Mouse (Mus musculus) midbrain, embryonic 14.5 days (tissue): Measurements from ENCODE around the gene Plekha1. TPM values are rescaled to one million over a fixed set of nuclear protein-coding genes. Genes with fewer than 3 reads are reported as not detected.

ENCODE experiments used
- ATAC-seq: fragments of 200-750 bp; cut with Nextera tagmentation; 2 replicates; pipeline ENCODE4 v1.8.0; 2017; ENCODE audit warnings: moderate number of reproducible peaks, moderate library complexity; ENCODE audit not compliant: low FRiP score, low TSS enrichment
- DNase-seq: peaks from one replicate; pipeline ENCODE4 v3.0.0-alpha.2; 2015
- H3K27ac ChIP-seq: fragments of 300-500 bp; sonication (generic); replicated peaks from 2 replicates; pipeline ENCODE4 v1.5.1; 2014; ENCODE audit warnings: mild to moderate bottlenecking, low read depth, low read length, moderate library complexity
- H3K27me3 ChIP-seq: fragments of 300-500 bp; sonication (generic); 2 replicates; pipeline ENCODE4 v1.6.1; 2014; ENCODE audit warnings: low read length, control low read depth, mixed read lengths; ENCODE audit not compliant: control insufficient read depth, insufficient read depth
- H3K36me3 ChIP-seq: fragments of 300-500 bp; sonication (generic); 2 replicates; pipeline ENCODE4 v1.6.1; 2014; ENCODE audit warnings: low read length, control low read depth; ENCODE audit not compliant: control insufficient read depth, insufficient read depth
- H3K4me1 ChIP-seq: fragments of 300-500 bp; sonication (generic); 2 replicates; pipeline ENCODE4 v1.6.1; 2014; ENCODE audit warnings: mild to moderate bottlenecking, antibody characterized with exemption, low read length, control low read depth; ENCODE audit not compliant: control insufficient read depth, insufficient read depth
- H3K4me2 ChIP-seq: fragments of 300-500 bp; sonication (generic); 2 replicates; pipeline ENCODE4 v1.6.1; 2014; ENCODE audit warnings: mild to moderate bottlenecking, low read length, moderate library complexity
- H3K4me3 ChIP-seq: fragments of 300-500 bp; sonication (generic); replicated peaks from 2 replicates; pipeline ENCODE4 v1.5.1; 2014; ENCODE audit warnings: low read depth, low read length
- H3K9ac ChIP-seq: fragments of 300-500 bp; sonication (generic); replicated peaks from 2 replicates; pipeline ENCODE4 v1.6.1; 2014; ENCODE audit warnings: mild to moderate bottlenecking, low read length, moderate library complexity
- H3K9me3 ChIP-seq: fragments of 300-500 bp; sonication (generic); 2 replicates; pipeline ENCODE4 v1.6.1; 2016; ENCODE audit warnings: low read length, control low read depth, mixed read lengths; ENCODE audit not compliant: control insufficient read depth
- WGBS: fragments of 180-500 bp; shearing (Covaris S2); extraction: QIAGEN DNeasy Blood & Tissue Kit; methylation state at CpG from one replicate; pipeline ENCODE4 v1.1.7; 2014; 5-methylcytosine and 5-hydroxymethylcytosine counted together
- polyA plus RNA-seq: library from polyadenylated mRNA; unstranded; fragments of >200 nt; fragmentation: Nextera tagmentation; extraction: Ambion mirVana; gene quantifications from 2 replicates; pipeline ENCODE4 v1.2.1, GENCODE M21; 2014

Plekha1 gene
- polyA plus RNA-seq, 1 experiment from 2014 or later = 65.1 TPM

GRCm38 (mm10) chr7:130884161-130884560 is 18.6 kb downstream of the Plekha1 start:
- no peaks in the 10 kb centered on the region for H3K4me1 ChIP-seq
- 96% methylated on average over 2 of the region's 2 CpGs for WGBS
- no peak for ATAC-seq
- H3K27me3 ChIP-seq = no peaks in the 10 kb centered on the region
- H3K4me3 ChIP-seq = no peak overlapping the region
- peaks cover 16% of the 10 kb centered on the region for H3K36me3 ChIP-seq
- no peak for DNase-seq
- no peaks in the 10 kb centered on the region for H3K9me3 ChIP-seq
- no peak overlapping the region for H3K4me2 ChIP-seq
- H3K27ac ChIP-seq = no peak overlapping the region
- no peak overlapping the region for H3K9ac ChIP-seq

GRCm38 (mm10) chr7:130886246-130886645 is 20.7 kb downstream of the Plekha1 start:
- Histone ChIP-seq H3K9ac (no peak overlapping the region), H3K4me3 (no peak overlapping the region), H3K4me2 (no peak overlapping the region), H3K9me3 (no peaks in the 10 kb centered on the region), H3K27ac (no peak overlapping the region), H3K4me1 (no peaks in the 10 kb centered on the region), H3K27me3 (no peaks in the 10 kb centered on the region), H3K36me3 (peaks cover 12% of the 10 kb centered on the region)
- WGBS = 85% methylated on average over 3 of the region's 3 CpGs
- ATAC-seq (no peak), DNase-seq (no peak)

DNA sequence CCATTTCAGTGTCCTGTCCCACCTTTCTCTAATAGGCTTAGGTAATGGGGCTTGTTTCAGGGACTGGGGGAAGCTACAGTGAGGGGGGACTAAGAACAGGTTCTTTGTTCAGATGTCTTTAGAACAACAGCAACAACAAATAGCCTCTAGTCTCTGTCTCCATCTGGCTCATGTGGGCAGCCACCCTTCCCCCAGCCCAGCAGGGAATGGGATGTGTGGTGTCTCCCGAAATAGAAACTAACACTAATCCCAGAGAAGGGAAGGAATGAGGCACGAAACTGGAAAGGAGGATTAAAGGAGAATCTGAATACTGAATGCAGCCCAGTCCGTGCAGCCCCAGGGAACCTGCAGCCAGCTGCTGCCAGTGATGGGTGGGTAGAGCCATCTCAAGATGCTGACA is 22.4 kb downstream of the Plekha1 start:
- Histone ChIP-seq H3K27ac (0 out of 2 replicates have a peak overlapping the region, but pooled peaks have one; percentile 9), H3K4me2 (no peak overlapping the region), H3K9me3 (no peaks in the 10 kb centered on the region), H3K4me3 (no peak overlapping the region), H3K9ac (no peak overlapping the region), H3K4me1 (no peaks in the 10 kb centered on the region), H3K36me3 (peaks cover 13% of the 10 kb centered on the region), H3K27me3 (no peaks in the 10 kb centered on the region)
- DNase-seq = peak; percentile 33
- no peak for ATAC-seq
- 5% methylated on average over 3 of the region's 3 CpGs for WGBS

DNA sequence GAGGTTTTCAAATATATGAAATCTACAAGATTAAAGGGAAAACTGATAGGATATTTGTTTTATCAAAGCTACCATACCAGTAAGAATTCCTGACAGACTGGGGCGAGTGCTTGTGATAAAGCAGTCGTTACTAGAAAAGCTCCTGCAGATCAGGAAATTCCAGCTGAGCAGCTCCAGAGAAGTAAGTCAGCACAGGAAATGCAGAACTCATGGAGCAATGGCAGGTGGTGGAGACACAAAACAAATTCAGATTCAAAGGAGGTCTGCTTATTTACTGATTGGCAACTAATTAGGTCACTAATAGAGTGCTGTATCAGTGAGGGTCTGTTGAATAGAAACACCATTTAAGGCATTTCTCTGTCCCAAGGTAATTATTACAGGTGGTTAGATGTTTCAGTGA is 25.3 kb downstream of the Plekha1 start:
- ATAC-seq (no peak), DNase-seq (no peak)
- no peaks in the 10 kb centered on the region for H3K9me3 ChIP-seq
- no peak overlapping the region for H3K27ac ChIP-seq
- no peak overlapping the region for H3K4me3 ChIP-seq
- H3K36me3 ChIP-seq = peaks cover 13% of the 10 kb centered on the region
- no peaks in the 10 kb centered on the region for H3K27me3 ChIP-seq
- H3K9ac ChIP-seq = no peak overlapping the region
- no peak overlapping the region for H3K4me2 ChIP-seq
- no peaks in the 10 kb centered on the region for H3K4me1 ChIP-seq
- WGBS = 65% methylated on average over 2 of the region's 2 CpGs

DNA sequence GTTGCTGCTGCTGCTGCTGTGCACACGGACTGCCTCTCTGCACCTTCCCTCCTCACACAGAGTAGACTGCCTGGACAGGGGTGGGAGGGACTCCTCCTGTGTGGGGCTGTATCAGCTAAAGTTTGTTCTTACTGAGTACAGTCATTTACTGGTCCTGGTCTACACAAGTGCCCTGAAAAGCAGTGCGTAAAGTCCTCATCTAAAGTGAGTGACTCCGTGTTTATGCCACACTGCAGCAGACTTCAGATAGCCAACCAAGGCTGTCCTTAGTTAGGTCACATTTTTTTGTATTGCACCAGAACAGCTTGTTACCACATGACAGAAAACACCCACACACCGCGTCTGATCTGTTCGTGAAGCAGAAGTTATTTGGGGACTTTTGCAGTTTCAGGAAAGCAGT is 27.4 kb downstream of the Plekha1 start:
- Histone ChIP-seq H3K9ac (no peak overlapping the region), H3K4me3 (no peak overlapping the region), H3K4me1 (no peaks in the 10 kb centered on the region), H3K36me3 (peaks cover 13% of the 10 kb centered on the region), H3K27ac (no peak overlapping the region), H3K4me2 (no peak overlapping the region), H3K9me3 (no peaks in the 10 kb centered on the region), H3K27me3 (no peaks in the 10 kb centered on the region)
- 92% methylated on average over 6 of the region's 6 CpGs for WGBS
- ATAC-seq (no peak), DNase-seq (no peak)

DNA sequence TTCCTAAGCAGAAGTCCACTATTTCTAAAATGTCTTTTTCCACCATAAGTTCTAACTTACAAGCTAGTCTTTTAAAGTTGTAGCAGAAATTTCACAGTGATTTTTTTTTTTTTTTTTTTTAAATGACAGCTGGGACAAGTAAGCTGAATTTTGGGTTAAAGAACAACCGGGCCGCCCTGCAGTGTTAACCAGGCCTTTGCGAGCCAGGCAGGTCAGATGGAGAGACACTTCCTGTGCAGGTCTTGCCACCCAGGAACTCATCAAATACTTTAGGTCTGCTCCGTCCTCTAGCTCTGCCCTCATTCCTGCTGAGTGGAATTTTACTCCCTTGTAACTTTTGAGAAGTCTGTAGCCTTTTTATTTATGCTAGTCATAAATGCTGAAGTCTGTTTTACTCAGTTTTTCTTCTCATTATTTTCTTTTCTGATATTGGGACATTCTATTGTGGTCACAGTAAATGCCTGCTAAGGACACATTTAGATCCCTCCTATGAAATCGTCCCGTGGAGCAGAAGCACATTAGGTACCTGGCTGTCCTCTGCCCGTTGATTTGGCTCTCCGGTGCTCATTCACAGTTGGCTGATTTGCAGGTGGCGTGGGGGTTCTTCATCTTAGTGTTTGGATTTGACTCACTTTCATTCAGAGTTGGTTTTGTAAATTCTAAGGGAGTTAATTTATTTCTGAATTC is 29.5 kb downstream of the Plekha1 start:
- Histone ChIP-seq H3K36me3 (peaks cover 13% of the 10 kb centered on the region), H3K27ac (no peak overlapping the region), H3K4me1 (no peaks in the 10 kb centered on the region), H3K9ac (no peak overlapping the region), H3K4me3 (no peak overlapping the region), H3K27me3 (no peaks in the 10 kb centered on the region), H3K4me2 (no peak overlapping the region), H3K9me3 (no peaks in the 10 kb centered on the region)
- DNase-seq (no peak), ATAC-seq (no peak)
- WGBS = 67% methylated on average over 9 of the region's 9 CpGs

DNA sequence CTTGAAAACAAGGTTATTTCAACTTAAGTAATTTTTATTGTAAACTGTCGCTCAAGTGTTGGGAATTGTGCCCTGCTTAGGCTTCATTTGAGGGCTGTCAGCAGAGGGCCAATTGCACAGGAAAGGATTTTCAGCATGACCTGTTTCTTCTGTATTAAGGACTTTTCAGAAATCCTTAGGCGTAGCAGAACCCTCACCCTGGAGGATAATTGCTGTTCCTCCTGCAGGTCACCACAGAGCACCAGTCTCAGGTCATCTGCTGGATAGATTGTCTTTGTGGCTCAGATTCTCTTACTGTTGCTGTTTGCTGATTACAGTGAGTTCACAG is 30.0 kb downstream of the Plekha1 start:
- 56% methylated on average over 2 of the region's 2 CpGs for WGBS
- DNase-seq = no peak
- Histone ChIP-seq H3K4me2 (no peak overlapping the region), H3K27me3 (no peaks in the 10 kb centered on the region), H3K27ac (no peak overlapping the region), H3K36me3 (peaks cover 14% of the 10 kb centered on the region), H3K4me3 (no peak overlapping the region), H3K9me3 (no peaks in the 10 kb centered on the region), H3K9ac (no peak overlapping the region), H3K4me1 (no peaks in the 10 kb centered on the region)
- no peak for ATAC-seq

GRCm38 (mm10) chr7:130896064-130896463 is 30.5 kb downstream of the Plekha1 start:
- 76% methylated on average over 3 of the region's 3 CpGs for WGBS
- H3K36me3 ChIP-seq = peaks cover 18% of the 10 kb centered on the region
- H3K4me2 ChIP-seq = no peak overlapping the region
- no peak overlapping the region for H3K9ac ChIP-seq
- H3K27me3 ChIP-seq = no peaks in the 10 kb centered on the region
- DNase-seq = no peak
- H3K4me1 ChIP-seq = no peaks in the 10 kb centered on the region
- no peak overlapping the region for H3K4me3 ChIP-seq
- ATAC-seq = no peak
- no peaks in the 10 kb centered on the region for H3K9me3 ChIP-seq
- H3K27ac ChIP-seq = no peak overlapping the region

DNA sequence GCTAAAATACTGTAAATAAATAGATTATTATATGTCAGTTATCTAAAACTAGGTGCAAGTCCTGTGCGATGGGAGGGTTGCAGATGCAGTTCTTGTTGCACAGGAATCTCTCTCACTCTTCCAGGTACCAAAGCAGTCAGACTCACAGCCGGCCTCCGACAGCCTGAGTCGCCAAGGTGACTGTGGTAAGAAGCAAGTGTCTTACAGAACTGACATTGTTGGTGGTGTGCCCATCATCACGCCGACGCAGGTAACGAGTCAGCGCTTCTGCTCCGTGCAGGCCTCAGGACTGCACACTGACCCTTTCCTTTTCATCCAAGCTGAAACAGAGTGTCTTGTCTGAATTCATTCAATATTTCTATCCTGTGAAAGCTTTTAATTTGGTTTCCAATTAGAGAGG is 31.6 kb downstream of the Plekha1 start:
- Histone ChIP-seq H3K9ac (no peak overlapping the region), H3K27me3 (no peaks in the 10 kb centered on the region), H3K27ac (no peak overlapping the region), H3K4me2 (no peak overlapping the region), H3K4me3 (no peak overlapping the region), H3K9me3 (no peaks in the 10 kb centered on the region), H3K36me3 (peaks cover 18% of the 10 kb centered on the region), H3K4me1 (no peaks in the 10 kb centered on the region)
- no peak for DNase-seq
- ATAC-seq = no peak
- 94% methylated on average over 10 of the region's 10 CpGs for WGBS
